Mouse (Mus musculus): ENCODE data around the gene Cilp2.

Cilp2 gene

GRCm38 (mm10) chr8:69900895-69901451, 13.5 kb upstream of the Cilp2 start:
- DNase-seq: peak; percentile 56

- no peak for DNase-seq
These were observed 12.4 kb upstream of the Cilp2 start for GRCm38 (mm10) chr8:69899876-69900275.

GRCm38 (mm10) chr8:69897857-69898256, 10.4 kb upstream of the Cilp2 start:
- DNase-seq: no peak

- DNase-seq: no peak
These were observed 8.4 kb upstream of the Cilp2 start for GRCm38 (mm10) chr8:69895772-69896451.

GRCm38 (mm10) chr8:69894836-69895332, 7.4 kb upstream of the Cilp2 start:
- no peak for DNase-seq

GRCm38 (mm10) chr8:69893863-69894262, 6.4 kb upstream of the Cilp2 start:
- DNase-seq: peak; percentile 52

- DNase-seq: no peak
These were observed 3.3 kb upstream of the Cilp2 start for GRCm38 (mm10) chr8:69890813-69891241.

- DNase-seq: no peak
These were observed 1.4 kb upstream of the Cilp2 start for GRCm38 (mm10) chr8:69888902-69889301.

- DNase-seq: no peak
These were observed 868 bp upstream of the Cilp2 start for GRCm38 (mm10) chr8:69888244-69888866.

- DNase-seq: no peak
These were observed 3.3 kb downstream of the Cilp2 start for GRCm38 (mm10) chr8:69884141-69884540.

GRCm38 (mm10) chr8:69882833-69883600, 4.5 kb downstream of the Cilp2 start:
- no peak for DNase-seq

GRCm38 (mm10) chr8:69882021-69882756, 5.3 kb downstream of the Cilp2 start:
- no peak for DNase-seq

GRCm38 (mm10) chr8:69881261-69881865, 6.1 kb downstream of the Cilp2 start:
- no peak for DNase-seq

- DNase-seq: no peak
These were observed 6.6 kb downstream of the Cilp2 start for GRCm38 (mm10) chr8:69880841-69881240.

- no peak for DNase-seq
These were observed 7.8 kb downstream of the Cilp2 start for GRCm38 (mm10) chr8:69879678-69880077.

GRCm38 (mm10) chr8:69877992-69878391, 9.5 kb downstream of the Cilp2 start:
- DNase-seq: no peak

- DNase-seq: no peak
These were observed 10.1 kb downstream of the Cilp2 start for GRCm38 (mm10) chr8:69877396-69877795.

GRCm38 (mm10) chr8:69876967-69877366, 10.5 kb downstream of the Cilp2 start:
- no peak for DNase-seq

- DNase-seq: no peak
These were observed 11.4 kb downstream of the Cilp2 start for GRCm38 (mm10) chr8:69876097-69876496.

GRCm38 (mm10) chr8:69874654-69875053, 12.8 kb downstream of the Cilp2 start:
- DNase-seq: no peak

- DNase-seq: no peak
These were observed 13.3 kb downstream of the Cilp2 start for GRCm38 (mm10) chr8:69874155-69874554.

GRCm38 (mm10) chr8:69870907-69871306, 16.6 kb downstream of the Cilp2 start:
- no peak for DNase-seq

All from cerebellum, adult 11-12 months (tissue).